Mouse (Mus musculus): ENCODE data around the gene Ulk2.
"Not testable (repeated sequence)": the region's sequence is repeated elsewhere in the genome, so short reads cannot be mapped to it uniquely, and the experiment has no call there.

The Ulk2 gene

DNA sequence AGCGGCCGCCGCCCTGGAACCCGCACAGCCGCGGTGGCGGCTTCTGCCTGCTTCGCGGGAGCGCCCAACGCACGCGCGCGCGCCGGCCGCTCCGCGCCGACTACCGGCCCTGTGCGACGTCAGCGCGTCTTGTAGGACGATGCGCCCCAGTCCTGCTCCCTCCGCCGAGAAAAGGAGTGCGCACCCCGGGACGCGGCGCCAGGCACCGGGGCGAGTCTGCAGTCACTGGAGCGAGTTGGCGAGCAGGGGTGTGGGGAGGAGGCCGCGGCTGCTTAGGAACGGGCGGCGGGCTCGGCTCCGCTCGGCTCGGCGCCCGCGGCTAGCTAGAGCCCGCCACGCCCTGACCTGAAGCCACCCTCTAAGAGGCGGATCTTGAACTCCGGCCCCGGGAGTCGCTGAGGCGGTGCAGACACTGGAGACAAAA is at the start of gene Ulk2:
TSS of gene Ulk2 (minus strand) at position 86 of the 424 bp plus-strand sequence.
- DNase-seq (ENCODE audit: low read depth), result peak; percentile 91

DNA sequence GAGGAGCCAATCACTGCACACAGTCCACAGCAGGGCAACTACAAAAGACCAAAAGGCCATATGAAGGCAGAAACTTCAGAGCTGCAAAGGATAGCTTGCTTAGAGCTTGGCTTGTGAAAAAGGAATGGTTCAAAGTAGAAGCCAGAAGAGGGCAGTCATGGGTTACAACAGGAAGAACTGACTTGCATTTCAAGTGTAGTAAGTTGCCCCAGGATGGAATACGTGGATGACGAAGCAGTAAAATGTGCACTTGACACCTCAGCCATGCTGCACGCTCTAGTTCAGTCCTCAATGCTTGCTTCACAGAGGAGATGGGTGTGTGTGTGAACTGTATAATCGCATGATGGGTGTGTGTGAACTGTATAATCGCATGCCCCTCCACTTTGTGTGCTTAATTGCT is 27.3 kb upstream of the Ulk2 start:
- peak; percentile 22 for DNase-seq (ENCODE audit: low read depth)

DNA sequence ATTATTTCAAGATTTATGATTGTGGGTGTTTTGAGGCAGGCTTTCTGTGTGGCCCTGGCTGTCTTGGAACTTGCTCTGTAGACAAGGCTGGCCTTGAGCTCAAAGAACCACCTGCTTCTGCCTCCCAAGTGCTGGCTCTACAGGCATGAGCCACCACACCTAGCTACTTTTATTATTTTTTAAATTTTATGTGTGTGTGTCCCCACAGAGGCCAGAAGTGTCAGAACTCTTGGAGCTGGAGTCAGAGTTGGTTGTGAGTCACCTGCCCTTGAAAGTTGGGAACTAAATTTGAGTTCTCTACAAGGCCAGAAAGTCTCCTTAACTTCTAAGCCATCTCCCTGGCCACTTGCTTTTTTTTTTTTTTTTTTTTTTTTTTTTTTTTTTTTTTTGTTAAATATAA is 25.0 kb upstream of the Ulk2 start:
- no peak for DNase-seq (ENCODE audit: low read depth)

DNA sequence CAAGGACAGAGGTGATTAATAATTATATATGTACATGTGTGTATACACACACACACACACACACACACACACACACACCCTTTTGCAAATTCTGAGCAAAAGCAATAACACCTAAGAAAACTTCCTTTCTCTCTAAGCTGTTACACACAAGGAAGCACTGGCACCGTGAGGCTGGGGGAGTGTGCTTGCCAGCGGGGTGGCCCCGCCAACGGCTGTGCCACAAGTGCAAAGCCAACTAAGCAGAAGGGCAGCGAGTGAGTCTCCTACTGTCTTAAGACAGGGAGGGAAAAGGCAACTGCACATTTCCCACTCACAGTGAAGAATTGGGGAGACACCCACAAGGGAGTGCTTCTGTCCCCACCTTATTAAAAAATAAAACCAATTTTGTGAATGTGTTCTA is 17.0 kb upstream of the Ulk2 start:
- DNase-seq (ENCODE audit: low read depth), result no peak

DNA sequence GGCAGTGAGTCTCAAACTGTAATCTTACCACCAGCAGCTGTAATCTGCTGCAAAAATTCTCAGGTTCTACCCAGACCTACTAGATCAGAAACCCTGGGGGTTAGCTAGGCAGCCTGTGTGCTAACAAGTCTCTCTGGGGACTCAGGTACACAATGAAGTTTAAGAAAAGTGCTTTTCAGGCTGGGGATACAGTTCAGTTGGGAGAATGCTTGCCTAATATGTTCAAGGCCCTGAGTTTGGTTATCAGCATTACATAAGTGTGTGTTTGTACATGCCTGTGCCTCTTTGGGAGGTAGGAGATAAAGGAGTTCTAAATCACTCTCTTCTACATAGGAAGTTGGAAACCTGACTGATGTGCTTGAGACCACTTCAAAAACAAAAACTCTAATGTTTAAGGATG is 12.0 kb upstream of the Ulk2 start:
- DNase-seq (ENCODE audit: low read depth), result no peak

DNA sequence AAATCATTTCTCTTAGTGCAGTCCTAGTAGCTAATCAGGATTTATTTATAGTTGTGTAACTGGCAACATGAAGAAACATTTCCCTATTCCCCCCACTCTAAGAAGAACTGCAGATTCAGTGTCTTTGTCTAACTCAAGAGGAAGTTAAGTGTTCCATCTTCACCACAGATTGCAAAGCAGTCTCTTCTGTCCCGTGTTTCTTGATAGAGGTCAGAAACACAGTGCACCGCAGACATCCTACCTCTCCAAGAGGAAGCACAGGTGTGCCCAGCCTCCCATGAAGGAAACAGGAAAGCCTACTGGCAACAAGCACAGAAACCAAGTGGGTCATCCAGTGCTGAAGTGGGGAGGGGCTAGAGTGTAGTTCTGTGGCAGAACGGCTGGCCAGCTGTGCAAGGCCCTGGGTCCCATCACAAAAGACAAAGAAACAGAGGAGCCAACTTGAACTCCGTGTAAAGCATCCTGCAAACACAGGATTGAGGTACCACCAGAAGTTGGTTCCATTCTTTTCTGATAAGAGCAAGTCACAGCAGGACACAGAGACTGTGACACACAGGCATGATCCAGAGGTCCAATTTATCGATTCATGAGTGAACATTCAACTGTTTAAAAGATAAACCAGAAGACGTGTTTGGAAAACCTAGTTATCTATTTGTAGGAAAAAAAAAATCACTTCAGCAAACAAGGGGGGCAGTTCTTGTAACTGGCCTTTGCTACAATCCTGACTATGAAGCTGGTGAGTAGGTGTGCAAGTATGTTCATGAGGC is 7.1 kb upstream of the Ulk2 start:
- no peak for DNase-seq (ENCODE audit: low read depth)

DNA sequence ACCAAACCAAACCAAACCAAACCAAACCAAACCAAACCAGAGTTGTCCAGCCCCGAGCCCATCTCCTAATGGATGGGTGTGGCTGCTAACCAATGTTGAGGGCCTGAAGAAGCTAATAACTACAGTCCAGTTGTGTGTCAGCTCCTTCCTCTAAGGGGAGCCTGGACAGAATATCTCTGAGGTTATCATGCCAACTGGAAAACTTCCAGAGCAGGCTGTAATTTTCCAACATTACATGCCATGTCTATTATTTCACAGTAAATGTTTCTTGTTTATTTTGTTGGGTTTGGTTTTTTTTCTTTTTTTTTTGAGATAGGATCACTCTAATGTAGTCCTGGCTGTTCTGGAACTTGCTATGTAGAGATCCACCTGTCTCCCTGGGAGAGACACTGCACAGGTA is 4.4 kb upstream of the Ulk2 start:
- DNase-seq (ENCODE audit: low read depth), result no peak

DNA sequence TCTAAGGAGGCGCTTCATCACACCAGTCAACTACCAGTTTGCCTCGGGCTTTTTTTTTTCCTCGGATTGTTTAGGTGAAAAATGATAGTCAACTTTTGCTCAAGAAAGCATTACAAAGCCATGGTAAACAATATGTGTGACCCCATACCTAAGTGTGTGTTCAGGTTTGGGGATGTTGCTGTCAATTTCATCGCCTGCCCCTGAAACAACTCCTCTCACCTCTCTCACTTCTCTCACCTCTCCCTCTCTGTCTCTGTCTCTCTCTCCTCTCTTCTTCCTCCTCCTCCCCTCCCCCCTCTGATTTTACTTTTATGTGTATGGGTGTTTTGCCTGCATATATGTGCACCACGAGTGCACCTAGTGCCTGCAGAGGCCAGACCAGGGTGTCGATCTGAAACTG is 666 bp upstream of the Ulk2 start:
- no peak for DNase-seq (ENCODE audit: low read depth)

DNA sequence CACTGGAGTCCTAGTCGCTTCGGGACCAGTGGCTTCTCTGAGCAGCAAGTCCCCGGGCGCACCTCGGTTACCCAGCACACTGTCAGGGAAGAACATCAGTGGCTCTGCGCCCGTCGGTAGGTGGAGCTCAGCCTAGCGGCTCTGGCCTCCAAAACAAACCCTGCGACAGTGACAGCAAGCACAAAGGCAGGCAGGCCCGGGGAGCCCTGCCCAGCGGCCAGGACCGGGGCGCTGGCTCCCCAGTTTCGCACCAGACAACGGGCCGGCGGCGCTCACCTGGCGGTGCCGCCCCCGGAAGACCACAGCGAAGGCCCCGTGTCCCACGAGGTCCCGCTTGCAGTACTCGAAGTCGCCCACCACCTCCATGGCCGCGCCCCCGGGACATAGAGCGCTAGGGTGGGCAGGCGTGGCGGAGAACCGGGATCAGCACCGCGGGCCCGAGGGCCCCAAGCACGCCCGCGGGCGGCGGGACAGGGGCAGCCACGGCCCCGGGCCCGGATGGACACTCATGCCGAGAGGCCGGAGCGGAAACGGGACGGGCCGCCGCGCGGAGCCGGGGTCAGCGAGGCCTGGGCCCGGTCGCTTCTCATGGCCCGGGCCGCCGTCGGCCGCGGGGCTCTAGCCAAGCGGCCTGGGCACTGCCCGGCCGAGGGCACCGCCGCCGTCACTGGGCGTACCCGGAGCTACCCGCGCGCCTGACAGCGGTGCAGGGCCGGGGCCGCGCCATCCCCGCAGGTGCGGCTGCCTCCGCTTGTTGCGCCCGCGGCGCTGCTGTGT is 474 bp downstream of the Ulk2 start:
- peak; percentile 87 for DNase-seq (ENCODE audit: low read depth)

DNA sequence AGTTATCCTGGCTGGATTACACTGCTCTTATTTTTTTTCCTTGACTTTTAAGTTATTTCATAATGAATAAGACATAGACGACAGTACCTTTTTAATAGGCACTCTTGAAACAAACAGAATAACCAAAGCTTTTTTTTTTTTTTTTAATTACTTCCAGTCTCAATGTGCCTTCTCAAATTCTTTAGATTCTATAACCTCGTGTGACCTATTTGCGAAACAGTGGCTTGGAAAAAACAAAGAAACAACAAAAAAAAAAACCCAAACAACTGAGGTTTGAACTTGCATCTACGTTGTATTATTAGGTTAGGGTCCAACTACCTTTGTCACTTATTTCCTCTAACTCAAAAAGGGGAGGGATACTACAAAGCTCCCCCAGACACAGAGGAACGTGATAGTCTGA is 1.2 kb downstream of the Ulk2 start:
- DNase-seq (ENCODE audit: low read depth), result no peak

DNA sequence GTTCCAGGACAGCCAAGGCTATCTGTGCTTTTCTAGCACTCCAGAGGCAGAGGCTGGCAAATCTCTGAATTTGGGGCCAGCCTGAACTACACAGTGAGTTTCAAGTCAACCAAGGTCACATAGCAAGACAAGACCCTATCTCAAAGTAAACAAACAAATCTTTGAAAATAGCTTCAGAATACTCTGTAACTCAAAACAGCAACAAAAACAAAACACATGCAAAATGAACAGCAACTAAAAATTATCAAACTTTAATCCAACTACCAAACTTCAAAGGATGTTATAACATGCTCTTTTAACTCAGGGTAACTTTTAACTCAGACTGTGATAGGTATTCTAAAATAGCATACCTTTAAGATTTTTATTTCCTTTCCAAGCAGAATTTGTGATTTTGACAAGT is 2.0 kb downstream of the Ulk2 start:
- no peak for DNase-seq (ENCODE audit: low read depth)

DNA sequence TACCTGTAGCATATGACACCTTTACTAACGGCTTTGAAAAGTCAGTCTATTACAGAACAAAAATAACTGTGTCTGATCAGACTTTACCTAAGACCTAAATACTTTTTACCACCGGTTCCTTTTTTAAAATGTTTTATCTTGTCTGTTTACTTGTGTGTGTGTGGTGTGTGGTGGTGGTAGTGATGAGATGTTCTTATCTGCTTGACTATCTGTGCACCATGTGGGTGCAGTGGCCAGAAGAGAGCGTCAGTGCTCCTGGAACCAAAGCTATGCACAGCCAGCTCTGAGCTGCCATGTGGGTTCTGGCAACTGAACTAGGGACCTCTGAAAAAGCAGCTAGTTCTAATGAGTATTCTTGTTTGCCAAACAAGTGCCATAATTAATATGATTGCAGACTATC is 3.7 kb downstream of the Ulk2 start:
- no peak for DNase-seq (ENCODE audit: low read depth)

DNA sequence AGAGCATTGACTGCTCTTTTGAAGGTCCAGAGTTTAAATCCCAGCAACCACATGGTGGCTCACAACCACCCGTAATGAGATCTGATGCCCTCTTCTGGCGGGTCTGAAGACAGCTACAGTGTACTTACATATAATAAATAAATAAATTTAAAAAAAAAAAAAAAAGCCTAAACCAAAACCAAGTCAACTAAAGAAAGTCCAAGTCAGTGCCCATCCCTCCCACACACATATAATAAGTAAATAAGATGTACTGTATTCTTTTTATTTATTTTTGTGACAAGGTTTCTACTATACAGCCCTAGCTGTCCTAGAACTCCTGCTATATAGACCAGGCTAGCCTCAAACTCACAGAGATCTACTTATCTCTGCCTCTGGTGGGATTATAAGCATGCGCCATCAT is 14.2 kb downstream of the Ulk2 start:
- DNase-seq (ENCODE audit: low read depth), result not testable (repeated sequence)

DNA sequence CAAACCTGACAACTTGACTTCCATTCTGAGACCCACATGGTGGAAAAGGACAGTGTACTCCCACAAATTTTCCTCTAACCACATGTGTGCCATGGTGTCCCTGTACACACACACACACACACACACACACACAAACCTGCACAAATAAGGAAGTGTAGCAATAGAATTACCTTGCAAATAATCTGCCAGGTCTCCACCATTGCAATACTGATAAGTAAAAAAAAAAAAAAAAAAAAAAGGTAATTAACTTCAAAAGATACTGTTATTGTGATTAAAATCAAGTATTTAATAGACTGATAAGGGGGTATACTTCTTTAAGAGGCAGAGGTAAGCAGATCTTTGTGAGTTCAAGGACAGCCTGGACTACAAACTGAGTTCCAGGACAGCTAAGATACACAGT is 14.9 kb downstream of the Ulk2 start:
- DNase-seq (ENCODE audit: low read depth), result no peak

DNA sequence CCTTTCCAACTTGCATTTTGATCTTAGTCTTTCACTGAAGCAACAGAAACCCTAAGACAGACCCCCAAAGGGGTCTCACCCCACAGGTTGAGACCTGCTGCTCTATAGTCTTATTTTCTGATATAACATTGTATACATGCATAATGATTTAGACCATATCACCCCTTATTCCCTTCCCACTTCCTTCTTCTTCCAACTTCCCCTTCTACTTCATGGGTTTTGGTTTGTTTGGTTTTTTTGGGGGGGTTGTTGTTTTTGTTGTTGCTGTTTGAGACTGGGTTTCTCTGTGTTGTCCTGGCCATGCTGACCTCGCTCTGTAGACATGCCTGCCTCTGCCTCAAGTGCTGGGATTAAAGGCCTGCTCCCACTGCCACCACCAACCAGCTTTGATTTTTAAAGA is 15.7 kb downstream of the Ulk2 start:
- DNase-seq (ENCODE audit: low read depth), result no peak

DNA sequence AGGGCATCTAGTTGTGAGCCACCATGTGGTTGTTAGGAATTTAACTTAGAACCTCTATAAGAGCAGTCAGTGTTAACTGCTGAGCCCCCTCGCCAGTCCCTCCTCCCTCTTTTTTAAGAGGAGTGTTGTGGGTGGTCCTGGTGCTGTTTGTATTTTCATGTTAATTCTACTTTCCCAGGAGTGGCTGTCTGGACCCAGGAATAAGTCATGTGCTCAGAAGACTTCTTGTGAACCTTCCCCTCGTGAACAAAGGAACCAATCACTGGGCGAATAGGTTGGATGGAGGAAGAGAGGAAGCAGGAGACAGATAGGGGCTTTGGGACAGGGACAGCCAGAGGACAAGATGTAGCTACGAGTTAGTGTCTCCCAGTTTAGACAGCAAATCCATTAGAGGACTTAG is 45.1 kb downstream of the Ulk2 start:
- DNase-seq (ENCODE audit: low read depth), result no peak

DNA sequence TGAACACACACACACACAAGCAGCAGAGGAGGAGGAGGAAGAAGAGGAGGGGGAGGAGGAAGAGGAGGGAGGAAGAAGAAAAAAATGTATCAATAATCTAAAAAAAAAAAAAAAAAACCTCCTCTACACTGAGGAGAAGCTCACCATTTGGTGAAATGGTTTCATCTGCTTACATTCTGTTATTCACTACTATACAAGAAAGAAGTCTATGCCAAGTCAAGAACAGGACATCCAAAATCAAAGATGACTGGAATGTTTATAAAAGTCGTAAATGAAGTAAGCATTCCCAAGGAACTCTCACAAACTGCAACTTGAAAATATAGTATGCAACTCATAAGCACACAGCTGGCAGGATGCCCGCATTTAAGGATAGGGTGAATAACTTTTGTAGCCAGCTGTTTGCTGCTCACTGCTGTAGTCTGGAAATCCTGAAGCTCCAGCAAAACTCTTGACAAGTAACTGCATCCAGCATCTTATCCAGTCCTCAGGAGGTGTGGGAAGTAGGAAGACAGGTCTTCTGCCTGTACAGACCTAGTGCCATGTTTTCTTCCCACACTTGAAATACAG is 46.2 kb downstream of the Ulk2 start:
- no peak for DNase-seq (ENCODE audit: low read depth)

DNA sequence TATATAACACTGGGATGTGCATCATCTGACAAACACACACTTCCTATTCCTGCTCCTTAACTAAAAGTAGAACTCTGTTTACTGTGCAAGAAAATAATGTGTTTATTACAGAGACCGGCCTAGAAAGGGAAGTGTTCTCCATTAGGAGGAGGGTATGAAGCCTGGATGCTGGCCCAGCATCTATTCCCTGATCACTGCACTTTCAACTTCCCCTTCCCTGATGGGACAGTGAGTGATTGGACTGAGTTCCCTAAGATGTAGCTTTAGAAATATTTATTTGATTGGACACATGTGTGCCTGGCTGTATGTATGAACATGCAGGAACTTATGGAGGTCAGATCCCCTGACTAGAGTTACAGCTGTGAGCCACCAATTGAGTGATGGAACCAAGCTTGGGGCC is 61.4 kb downstream of the Ulk2 start:
- no peak for DNase-seq (ENCODE audit: low read depth)

DNA sequence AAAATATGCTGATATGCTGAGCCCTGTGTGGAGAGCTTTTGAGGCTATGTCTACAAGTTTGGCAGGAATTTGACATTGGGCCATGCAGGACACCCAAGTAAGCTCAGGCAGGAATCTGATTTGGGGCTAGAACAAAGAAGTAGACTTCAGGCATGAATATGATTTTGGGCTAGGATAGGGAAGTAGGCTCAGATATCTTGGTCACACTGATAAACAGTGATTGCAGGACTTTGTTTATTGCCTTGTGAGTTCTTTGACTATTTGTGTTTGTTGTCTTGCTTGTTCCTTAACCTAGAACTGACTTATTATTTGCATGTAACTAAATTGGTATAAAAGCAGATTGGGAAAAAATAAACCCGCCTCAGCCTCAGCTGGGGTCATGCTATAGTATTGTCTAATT is 66.3 kb downstream of the Ulk2 start:
- no peak for DNase-seq (ENCODE audit: low read depth)

DNA sequence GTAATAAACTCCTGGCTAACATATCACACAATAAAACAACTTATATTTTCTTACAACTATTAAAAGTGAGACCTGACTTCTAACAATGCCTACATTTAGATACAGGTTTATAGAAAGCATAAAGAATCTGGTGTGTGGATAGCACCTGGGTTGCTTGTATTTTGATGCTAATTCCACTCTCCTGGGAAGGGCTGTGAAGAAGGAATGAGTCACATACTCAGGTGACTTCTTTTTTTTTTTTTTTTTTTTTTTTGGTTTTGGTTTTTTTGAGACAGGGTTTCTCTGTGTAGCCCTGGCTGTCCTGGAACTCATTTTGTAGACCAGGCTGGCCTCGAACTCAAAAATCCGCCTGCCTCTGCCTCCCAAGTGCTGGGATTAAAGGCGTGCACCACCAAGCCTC is 72.3 kb downstream of the Ulk2 start:
- DNase-seq (ENCODE audit: low read depth), result not testable (repeated sequence)

DNA sequence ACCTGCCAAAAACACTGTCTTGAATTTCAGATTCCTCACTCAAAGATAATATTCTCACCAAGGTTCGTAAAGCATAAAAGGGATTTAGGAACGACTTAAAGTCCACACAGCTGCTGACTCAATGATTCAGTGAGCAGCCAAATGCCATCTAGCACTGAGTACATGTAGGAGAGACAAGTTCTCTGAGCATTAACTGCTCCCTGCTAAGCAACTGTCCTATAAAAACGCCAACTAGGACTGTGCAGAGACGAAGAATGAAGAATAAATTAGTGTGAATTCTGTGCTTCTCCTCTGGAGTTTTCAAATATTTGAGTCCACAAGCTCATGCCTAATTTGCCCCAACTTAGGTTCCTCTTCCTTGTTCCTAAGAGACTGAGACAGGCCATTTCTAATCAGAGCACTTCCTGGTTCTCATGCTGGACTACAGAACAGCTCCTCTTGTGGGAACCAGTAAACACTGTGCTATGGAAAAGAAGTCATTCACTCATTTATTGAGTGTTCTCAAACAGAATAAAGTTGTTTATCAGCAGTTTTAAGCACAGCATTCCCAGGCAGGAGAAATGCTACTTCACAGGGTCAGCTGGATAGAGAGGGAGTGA is 80.2 kb downstream of the Ulk2 start:
- no peak for DNase-seq (ENCODE audit: low read depth)

DNA sequence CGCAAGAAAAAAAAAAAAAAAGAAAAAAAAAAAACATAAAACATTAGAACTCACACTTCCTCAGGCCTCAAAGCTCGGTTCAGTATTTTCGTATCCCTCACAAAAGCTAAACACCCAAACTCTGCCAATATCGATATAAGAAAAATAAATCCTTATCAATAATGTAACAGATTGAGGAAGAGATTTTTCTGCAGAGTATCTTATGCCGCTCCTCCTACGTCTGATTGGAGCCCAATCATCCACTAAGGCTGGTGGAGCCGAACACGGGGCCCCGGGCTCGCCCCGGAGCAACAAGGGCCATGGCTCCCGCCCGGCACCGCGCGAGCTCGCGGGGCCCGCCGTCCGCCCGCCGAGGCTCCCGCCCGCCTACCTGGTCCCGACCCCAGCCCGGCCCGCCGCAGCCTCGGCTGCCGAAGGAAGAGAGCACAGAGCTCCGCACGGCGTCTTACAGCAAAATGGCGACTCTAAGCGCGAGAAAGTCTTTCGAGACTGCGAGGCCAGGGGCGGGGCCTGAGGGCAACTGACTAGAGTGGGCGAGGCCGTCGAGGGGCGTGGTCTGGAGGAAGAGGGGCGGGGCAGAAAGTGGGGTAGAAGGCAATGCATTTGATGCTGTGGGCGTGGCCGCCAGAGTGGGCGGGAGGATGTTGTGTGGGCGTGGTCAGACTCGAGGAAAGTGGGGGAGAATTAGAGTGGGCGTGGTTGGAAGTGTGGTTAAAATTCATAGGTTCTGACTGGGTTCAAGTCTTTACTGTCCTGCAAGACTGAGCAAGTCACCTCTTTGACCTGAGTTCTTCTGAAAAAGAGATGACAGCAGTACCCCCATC is 93.1 kb downstream of the Ulk2 start, which contains the start of gene Prpsap2:
TSS of gene Prpsap2 (minus strand) at position 505 of the 824 bp plus-strand sequence.
- peak; percentile 99 for DNase-seq (ENCODE audit: low read depth)
